Mouse (Mus musculus) forebrain, embryonic 13.5 days (tissue): ENCODE results near the gene Nudt16l1. TPM values are rescaled to one million over a fixed set of nuclear protein-coding genes. Genes with fewer than 3 reads are reported as not detected.
A peak's percentile ranks its signal among the peaks of the same experiment; 100 is the strongest.

Source experiments
- ATAC-seq: fragments of 200-750 bp; cut with Nextera tagmentation; 2 replicates; pipeline ENCODE4 v1.8.0; 2017
- H3K27ac ChIP-seq: fragments of 300-500 bp; sonication (generic); 2 replicates; pipeline ENCODE4 v1.5.1; 2015; ENCODE audit warnings: inconsistent platforms, mild to moderate bottlenecking, moderate library complexity
- H3K27me3 ChIP-seq: fragments of 300-500 bp; sonication (generic); 2 replicates; pipeline ENCODE4 v1.6.1; 2015; ENCODE audit warnings: mild to moderate bottlenecking, inconsistent platforms
- H3K36me3 ChIP-seq: fragments of 300-500 bp; sonication (generic); 2 replicates; pipeline ENCODE4 v1.6.1; 2015; ENCODE audit warnings: mild to moderate bottlenecking, inconsistent platforms; ENCODE audit not compliant: poor library complexity, severe bottlenecking
- H3K4me1 ChIP-seq: fragments of 300-500 bp; sonication (generic); 2 replicates; pipeline ENCODE4 v1.6.1; 2015; ENCODE audit warnings: inconsistent platforms
- H3K4me2 ChIP-seq: fragments of 300-500 bp; sonication (generic); 2 replicates; pipeline ENCODE4 v1.6.1; 2015; ENCODE audit warnings: inconsistent platforms, mild to moderate bottlenecking, moderate library complexity
- H3K4me3 ChIP-seq: fragments of 300-500 bp; sonication (generic); 2 replicates; pipeline ENCODE4 v1.5.1; 2015; ENCODE audit warnings: mild to moderate bottlenecking, inconsistent platforms
- H3K9ac ChIP-seq: fragments of 300-500 bp; sonication (generic); 2 replicates; pipeline ENCODE4 v1.6.1; 2015; ENCODE audit warnings: mild to moderate bottlenecking, inconsistent platforms
- H3K9me3 ChIP-seq: fragments of 300-500 bp; sonication (generic); replicated peaks from 2 replicates; pipeline ENCODE4 v1.6.1; 2016; ENCODE audit warnings: inconsistent platforms
- WGBS: fragments of 180-500 bp; shearing (Covaris S2); methylation state at CpG from one replicate; pipeline ENCODE4 v1.1.7; 2015; 5-methylcytosine and 5-hydroxymethylcytosine counted together
- polyA plus RNA-seq: library from polyadenylated mRNA; unstranded; fragments of >200 nt; fragmentation: Nextera tagmentation; extraction: Ambion mirVana; gene quantifications from 2 replicates; pipeline ENCODE4 v1.2.1, GENCODE M21; 2015

Gene Nudt16l1
- polyA plus RNA-seq, 1 experiment from 2014 or later: 134 TPM

DNA sequence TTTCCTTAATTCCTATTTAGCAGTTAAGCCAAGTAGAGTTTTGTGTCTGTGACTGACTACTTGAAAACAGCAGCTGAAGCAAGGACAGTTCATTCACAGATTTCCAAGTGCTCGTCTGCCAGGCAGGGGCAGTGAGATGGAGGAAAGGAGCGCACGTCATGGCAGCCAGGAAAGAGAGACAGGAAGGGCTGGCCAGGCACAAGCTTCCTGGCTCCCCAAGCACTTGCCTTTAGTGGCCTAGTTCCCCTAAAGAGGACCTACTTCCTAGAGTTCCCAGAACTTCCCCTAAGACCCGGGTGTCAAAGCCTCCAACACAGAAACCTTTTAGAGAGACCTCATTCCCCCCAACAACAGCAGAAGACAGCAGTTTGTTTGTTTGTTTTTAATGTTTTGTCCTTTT lies 18.0 kb upstream of the Nudt16l1 start:
- H3K9me3 ChIP-seq: no peaks in the 10 kb centered on the region
- 90% methylated on average over 4 of the region's 4 CpGs for WGBS
- ATAC-seq: no peak
- H3K4me3 ChIP-seq: no peak overlapping the region
- no peak overlapping the region for H3K27ac ChIP-seq
- H3K4me2 ChIP-seq: no peak overlapping the region
- peaks cover 70% of the 10 kb centered on the region for H3K36me3 ChIP-seq
- H3K27me3 ChIP-seq: no peaks in the 10 kb centered on the region
- no peak overlapping the region for H3K9ac ChIP-seq
- H3K4me1 ChIP-seq: no peaks in the 10 kb centered on the region

DNA sequence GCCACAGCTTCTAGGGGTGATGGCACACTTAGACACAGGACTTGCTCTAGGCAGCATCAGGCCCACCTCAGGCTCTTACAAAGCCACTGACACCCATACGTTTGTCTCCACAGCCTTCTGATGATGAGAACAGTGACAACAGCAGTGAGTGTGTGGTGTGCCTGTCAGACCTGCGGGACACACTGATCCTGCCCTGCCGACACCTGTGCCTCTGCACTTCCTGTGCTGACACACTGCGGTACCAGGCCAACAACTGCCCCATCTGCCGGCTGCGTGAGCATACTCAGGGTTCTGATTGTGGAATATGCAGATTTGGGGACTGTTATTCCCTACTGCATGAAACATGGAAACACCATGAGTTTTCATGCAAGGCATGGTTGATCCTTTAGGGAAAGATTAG lies 16.1 kb upstream of the Nudt16l1 start:
- no peaks in the 10 kb centered on the region for H3K9me3 ChIP-seq
- H3K4me3 ChIP-seq: no peak overlapping the region

DNA sequence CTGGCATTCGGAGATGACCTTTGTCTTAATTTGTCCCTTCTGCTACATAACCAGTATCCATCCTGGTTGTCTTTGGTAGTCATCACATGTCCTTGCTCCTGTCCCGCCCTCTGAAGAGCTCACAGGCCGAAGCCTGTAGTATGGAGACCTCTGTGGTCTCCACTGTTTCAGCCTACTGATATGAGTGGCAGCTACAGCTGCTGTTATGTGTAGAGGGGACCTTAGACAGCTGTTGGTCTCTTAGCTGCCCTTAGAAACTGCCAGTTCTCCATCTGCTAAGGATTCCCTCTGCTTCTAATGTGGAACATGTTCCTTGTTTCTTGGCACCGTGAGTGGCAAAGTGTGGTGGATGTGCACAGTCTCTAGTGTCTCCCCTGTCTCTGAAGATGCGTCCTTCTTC lies 14.6 kb upstream of the Nudt16l1 start:
- Histone ChIP-seq H3K4me3 (no peak overlapping the region), H3K27ac (no peak overlapping the region), H3K4me1 (no peaks in the 10 kb centered on the region), H3K9me3 (no peaks in the 10 kb centered on the region), H3K27me3 (no peaks in the 10 kb centered on the region), H3K9ac (no peak overlapping the region), H3K4me2 (no peak overlapping the region), H3K36me3 (peaks cover 80% of the 10 kb centered on the region)
- ATAC-seq: no peak
- WGBS: 95% methylated on average over 5 of the region's 5 CpGs

More for the DNA sequence above, 16.1 kb upstream of the Nudt16l1 start:
- H3K9ac ChIP-seq: no peak overlapping the region
- H3K36me3 ChIP-seq: peaks cover 70% of the 10 kb centered on the region
- H3K4me2 ChIP-seq: no peak overlapping the region
- no peaks in the 10 kb centered on the region for H3K4me1 ChIP-seq
- ATAC-seq: no peak
- no peaks in the 10 kb centered on the region for H3K27me3 ChIP-seq
- 90% methylated on average over 6 of the region's 6 CpGs for WGBS
- no peak overlapping the region for H3K27ac ChIP-seq

DNA sequence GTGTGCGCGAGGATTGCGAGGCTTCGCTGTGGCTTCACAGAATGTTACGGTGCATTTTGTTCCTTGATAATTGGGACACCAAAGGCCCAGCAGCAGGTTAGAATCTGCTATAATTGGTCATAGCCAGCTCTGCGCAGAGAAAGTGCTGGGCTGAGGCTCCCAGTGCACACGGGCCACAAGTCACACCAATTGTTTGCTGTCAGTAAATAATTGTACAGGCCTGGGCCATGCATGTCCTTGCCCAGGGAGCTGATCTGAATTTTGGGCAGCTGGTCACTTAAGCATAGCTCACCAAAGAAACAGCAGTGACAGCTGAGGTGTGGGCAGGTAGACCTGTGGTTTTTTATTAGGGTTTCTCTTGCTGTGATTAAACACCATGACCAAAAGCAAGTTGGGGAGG lies 10.6 kb upstream of the Nudt16l1 start:
- Histone ChIP-seq H3K27me3 (no peaks in the 10 kb centered on the region), H3K9me3 (no peaks in the 10 kb centered on the region), H3K4me3 (no peak overlapping the region), H3K4me2 (no peak overlapping the region), H3K36me3 (peaks cover 100% of the 10 kb centered on the region), H3K4me1 (no peaks in the 10 kb centered on the region), H3K27ac (no peak overlapping the region), H3K9ac (no peak overlapping the region)
- WGBS: 96% methylated on average over 7 of the region's 7 CpGs
- no peak for ATAC-seq

DNA sequence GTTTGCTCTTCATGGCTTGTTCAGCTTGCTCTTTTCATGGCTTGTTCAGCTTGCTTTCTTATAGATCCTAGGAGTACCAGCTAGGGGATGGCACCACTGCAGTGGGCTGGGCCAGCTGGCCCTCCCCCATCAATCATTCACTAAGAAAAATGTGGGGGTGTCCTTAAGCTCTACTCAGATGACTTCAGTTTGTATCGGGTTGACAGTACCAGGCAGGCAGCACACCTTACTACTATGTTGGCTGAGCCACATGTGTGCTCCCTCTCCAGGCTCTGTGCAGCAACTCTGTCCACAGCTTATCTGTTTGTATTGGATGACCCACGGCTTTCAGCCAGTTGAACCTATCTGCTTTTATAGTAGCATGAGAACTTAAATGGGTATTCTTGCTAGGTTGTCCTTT lies 10.1 kb upstream of the Nudt16l1 start:
- Histone ChIP-seq H3K9me3 (no peaks in the 10 kb centered on the region), H3K27me3 (no peaks in the 10 kb centered on the region), H3K4me3 (no peak overlapping the region), H3K4me2 (no peak overlapping the region), H3K4me1 (no peaks in the 10 kb centered on the region), H3K36me3 (peaks cover 100% of the 10 kb centered on the region), H3K9ac (no peak overlapping the region), H3K27ac (no peak overlapping the region)
- 87% methylated on average over 2 of the region's 2 CpGs for WGBS
- no peak for ATAC-seq

DNA sequence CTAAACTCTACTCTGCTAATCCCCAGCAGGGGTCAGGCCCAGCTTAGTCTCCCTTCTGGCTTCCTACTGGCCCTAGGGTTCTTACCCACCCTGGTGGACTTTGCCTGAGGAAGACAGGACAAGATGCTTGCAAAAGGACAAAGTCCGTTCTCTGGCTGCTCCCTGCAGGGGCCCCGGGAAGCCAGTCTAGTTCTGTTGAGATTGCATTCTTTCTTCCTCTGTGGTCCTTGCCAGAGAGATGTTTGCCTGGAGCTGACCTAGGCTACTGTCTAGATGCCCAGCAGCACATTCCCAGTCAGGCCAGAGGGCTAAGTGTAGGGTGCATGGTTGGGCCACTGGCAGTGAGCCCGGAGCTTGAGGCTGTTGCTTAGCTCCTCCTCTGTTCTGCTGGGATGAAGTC lies 6.1 kb upstream of the Nudt16l1 start:
- WGBS: 83% methylated on average over 3 of the region's 3 CpGs
- Histone ChIP-seq H3K27me3 (no peaks in the 10 kb centered on the region), H3K4me1 (no peaks in the 10 kb centered on the region), H3K4me2 (no peak overlapping the region), H3K9ac (no peak overlapping the region), H3K9me3 (no peaks in the 10 kb centered on the region), H3K36me3 (peaks cover 100% of the 10 kb centered on the region), H3K27ac (no peak overlapping the region), H3K4me3 (no peak overlapping the region)
- no peak for ATAC-seq

DNA sequence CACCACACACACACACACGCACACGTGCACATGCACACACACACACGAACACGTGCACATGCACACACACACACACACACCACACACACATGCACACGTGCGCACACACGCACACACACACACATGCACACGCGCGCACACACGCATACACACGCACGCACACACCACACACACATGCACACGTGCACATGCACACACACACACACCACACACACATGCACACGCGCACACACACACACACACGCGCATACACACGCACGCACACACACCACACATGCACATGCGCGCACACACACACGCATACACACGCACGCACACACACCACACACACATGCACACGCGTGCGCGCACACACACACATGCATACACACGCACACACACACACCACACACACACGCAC lies 3.1 kb upstream of the Nudt16l1 start:
- 98% methylated on average over 31 of the region's 31 CpGs for WGBS

DNA sequence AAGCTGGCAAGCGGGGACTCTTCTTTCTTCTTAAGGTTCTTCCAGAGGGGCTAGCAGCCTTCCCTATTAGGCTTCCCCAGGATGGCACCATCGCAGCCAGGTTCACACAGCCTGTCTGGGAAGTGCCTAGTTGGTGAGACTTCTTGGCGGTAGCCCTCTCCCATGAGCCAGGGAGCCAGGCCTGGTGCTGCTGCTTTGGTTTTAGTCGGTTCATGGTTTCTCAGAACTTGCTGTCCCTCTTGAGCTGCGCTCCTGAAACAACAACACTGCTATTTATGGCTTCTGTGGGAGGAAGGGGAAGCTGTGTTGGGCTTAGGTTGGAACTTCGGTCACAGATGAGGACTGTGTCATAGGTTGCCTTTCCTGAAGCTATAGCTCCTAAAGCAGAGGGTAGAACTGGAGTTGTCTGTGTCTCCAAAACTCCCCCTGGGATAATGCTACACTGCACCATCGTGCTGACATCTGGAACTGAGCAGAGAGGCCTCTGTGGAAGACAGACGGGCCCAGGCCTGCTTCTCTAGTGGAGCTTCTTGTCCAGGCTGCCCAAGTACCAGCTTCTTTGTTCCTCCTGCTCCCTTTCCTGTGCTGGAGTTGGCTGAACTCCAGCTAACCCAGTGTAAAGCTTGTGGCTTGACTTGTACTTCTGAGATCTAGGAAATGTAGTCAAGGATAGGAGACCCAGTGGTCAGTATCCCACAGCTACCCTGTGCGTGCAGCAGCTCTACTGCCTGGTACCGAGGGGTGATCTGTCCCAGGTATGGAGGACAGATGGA lies 2.4 kb upstream of the Nudt16l1 start:
- Histone ChIP-seq H3K9me3 (no peaks in the 10 kb centered on the region), H3K27me3 (no peaks in the 10 kb centered on the region), H3K4me2 (no peak overlapping the region), H3K4me3 (no peak overlapping the region), H3K36me3 (peaks cover 78% of the 10 kb centered on the region), H3K27ac (no peak overlapping the region), H3K4me1 (peaks cover 17% of the 10 kb centered on the region), H3K9ac (no peak overlapping the region)
- no peak for ATAC-seq
- WGBS: 91% methylated on average over 10 of the region's 10 CpGs

More for the DNA sequence above, 3.1 kb upstream of the Nudt16l1 start:
- Histone ChIP-seq H3K9me3 (no peaks in the 10 kb centered on the region), H3K36me3 (peaks cover 78% of the 10 kb centered on the region), H3K4me3 (no peak overlapping the region), H3K4me2 (no peak overlapping the region), H3K9ac (no peak overlapping the region), H3K4me1 (peaks cover 16% of the 10 kb centered on the region), H3K27ac (no peak overlapping the region), H3K27me3 (no peaks in the 10 kb centered on the region)
- no peak for ATAC-seq

DNA sequence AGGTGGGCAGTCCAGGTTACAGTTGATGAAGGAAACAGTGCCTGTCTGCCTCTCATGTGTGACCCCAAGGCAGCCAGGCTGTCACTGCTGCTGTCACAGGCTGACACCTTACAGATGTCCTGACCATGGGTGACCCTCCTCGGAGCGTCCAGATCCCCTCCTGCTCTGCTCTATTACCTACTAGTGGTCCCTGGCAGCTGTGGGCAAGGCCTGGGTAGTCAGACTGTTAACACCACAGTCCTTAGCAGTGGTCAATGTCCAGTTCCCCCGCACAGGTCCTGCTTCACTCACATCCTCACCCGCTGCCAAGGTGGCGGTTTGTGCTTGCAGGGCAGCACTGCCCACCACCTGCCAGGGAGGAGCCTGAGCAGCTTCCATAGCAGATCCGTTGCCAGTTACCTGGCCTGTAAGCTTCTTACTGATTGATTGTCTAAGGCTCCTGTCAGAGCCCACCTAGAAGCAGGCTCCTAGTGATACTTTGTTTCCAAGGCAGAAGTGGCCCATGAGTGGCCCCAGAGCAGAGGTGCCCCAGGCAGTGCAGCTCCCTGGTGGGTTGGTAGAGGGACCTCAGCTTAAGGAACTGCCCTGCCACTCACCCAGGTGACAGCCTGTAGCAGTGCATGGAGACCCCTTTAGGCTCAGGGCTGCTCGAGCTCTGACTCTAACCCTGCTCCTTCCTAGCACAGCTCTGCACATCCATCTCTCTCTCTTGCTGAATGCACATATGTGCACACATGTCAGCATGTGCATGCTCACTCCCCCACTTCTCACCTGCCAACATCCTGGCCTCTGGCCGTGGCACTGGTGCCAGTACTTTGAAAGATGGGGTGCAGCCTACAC lies 990 bp upstream of the Nudt16l1 start:
- H3K4me2 ChIP-seq: no peak overlapping the region
- H3K9ac ChIP-seq: no peak overlapping the region
- ATAC-seq: no peak
- no peak overlapping the region for H3K27ac ChIP-seq
- no peak overlapping the region for H3K4me3 ChIP-seq
- 93% methylated on average over 8 of the region's 8 CpGs for WGBS
- no peaks in the 10 kb centered on the region for H3K9me3 ChIP-seq
- H3K4me1 ChIP-seq: peaks cover 17% of the 10 kb centered on the region
- H3K27me3 ChIP-seq: no peaks in the 10 kb centered on the region
- H3K36me3 ChIP-seq: peaks cover 78% of the 10 kb centered on the region

DNA sequence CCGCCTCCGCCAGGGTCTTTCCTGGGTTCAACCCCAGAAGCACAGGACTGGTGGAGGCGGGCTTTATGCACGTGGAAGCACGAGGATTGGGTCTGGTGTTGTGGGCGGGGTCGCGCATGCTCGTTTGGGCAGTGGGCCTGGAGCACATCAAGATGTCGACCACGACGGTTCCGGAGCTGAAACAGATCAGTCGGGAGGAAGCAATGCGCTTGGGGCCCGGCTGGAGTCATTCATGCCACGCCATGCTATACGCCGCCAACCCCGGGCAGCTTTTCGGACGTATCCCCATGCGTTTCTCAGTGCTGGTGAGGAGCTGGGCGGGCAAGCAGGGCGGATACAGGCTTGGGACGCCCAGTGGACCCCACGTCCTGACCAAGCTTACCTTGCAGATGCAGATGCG lies 428 bp downstream of the Nudt16l1 start:
- no peaks in the 10 kb centered on the region for H3K27me3 ChIP-seq
- ATAC-seq: peak; percentile 98
- peak overlapping the region; percentile 97 for H3K9ac ChIP-seq
- peak overlapping the region; percentile 96 for H3K4me2 ChIP-seq
- peak overlapping the region; percentile 70 for H3K27ac ChIP-seq
- H3K4me1 ChIP-seq: peaks cover 17% of the 10 kb centered on the region
- H3K4me3 ChIP-seq: peak overlapping the region; percentile 94
- WGBS: 0% methylated on average over 28 of the region's 28 CpGs
- no peaks in the 10 kb centered on the region for H3K9me3 ChIP-seq
- peaks cover 78% of the 10 kb centered on the region for H3K36me3 ChIP-seq

DNA sequence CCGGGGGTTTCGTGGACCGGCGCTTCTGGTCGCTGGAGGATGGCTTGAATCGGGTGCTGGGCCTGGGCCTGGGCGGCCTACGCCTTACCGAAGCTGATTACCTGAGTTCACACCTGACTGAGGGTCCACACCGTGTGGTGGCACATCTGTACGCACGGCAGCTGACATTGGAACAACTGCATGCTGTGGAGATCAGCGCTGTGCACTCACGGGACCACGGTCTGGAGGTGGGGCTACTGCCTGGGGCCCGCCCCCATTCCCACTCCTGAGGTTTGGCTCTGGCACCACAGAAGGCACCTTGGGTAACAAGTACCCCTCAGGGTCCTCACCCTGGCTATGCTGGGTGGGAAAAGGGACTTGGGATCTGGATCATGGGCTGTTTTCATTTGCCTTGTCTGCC lies 851 bp downstream of the Nudt16l1 start:
- ATAC-seq: peak; percentile 70
- peak overlapping the region; percentile 70 for H3K27ac ChIP-seq
- H3K36me3 ChIP-seq: peaks cover 78% of the 10 kb centered on the region
- H3K9me3 ChIP-seq: no peaks in the 10 kb centered on the region
- H3K9ac ChIP-seq: peak overlapping the region; percentile 97
- no peaks in the 10 kb centered on the region for H3K27me3 ChIP-seq
- peak overlapping the region; percentile 94 for H3K4me3 ChIP-seq
- peaks cover 17% of the 10 kb centered on the region for H3K4me1 ChIP-seq
- H3K4me2 ChIP-seq: peak overlapping the region; percentile 96
- WGBS: 1% methylated on average over 16 of the region's 16 CpGs

DNA sequence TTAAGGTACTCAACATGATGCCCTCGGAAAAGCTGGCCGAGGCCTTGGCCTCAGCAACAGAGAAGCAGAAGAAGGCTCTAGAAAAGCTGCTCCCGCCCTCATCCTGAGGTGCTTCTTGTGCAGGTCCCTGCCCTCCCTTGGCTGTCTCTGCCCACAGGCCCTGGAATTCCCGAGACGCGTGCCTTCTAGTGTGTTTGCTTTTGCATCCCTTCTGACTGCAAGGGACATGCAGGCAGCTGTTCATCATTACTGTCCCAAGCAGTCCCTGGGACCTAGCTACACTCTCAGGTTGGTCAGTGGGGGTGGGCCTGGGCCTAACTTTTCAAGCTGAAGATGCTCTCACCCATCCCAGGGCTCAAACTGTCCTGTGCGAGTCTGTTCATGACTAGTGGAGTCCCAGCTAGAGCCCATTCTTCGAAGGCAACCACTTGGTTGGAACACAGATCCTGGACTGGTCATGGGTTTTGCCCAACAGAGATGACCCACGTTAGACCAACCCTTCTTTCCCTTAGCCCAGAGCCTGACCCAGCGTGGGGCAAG lies 1.8 kb downstream of the Nudt16l1 start:
- Histone ChIP-seq H3K9me3 (no peaks in the 10 kb centered on the region), H3K4me3 (peak overlapping the region; percentile 94; the same call in 1 of the 2 replicates), H3K36me3 (peaks cover 78% of the 10 kb centered on the region), H3K27me3 (no peaks in the 10 kb centered on the region), H3K4me2 (peak overlapping the region; percentile 96), H3K9ac (peak overlapping the region; percentile 97; the same call in 1 of the 2 replicates), H3K4me1 (peaks cover 17% of the 10 kb centered on the region), H3K27ac (no peak overlapping the region)
- WGBS: 93% methylated on average over 10 of the region's 10 CpGs
- no peak for ATAC-seq
